Mouse (Mus musculus): ENCODE data around the gene Usf3. TPM values are rescaled to one million over a fixed set of nuclear protein-coding genes. Genes with fewer than 3 reads are reported as not detected.

Gene Usf3
- total RNA-seq, 2 experiments from 2014 or later, result 41.4 to 43.0 TPM

DNA sequence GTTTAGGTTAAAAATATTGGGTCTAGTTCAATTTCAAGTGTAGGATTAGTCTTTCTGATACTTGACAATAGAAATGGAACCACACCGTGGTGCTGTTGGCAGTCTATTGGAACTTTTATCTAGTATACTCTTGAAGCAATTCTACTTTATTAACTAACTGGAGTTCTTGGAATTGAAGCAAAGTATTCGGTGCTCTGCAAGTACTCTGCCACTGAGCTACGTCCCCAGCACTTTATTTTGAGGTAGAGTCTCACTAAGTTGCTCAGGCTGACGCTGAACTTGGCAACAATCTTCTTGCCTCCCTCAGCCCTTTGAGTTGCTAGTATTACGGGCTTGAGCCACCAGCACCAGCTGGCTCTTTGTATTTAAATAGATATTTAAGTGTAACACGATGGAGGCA, 31.6 kb upstream of the Usf3 start:
- DNase-seq (ENCODE audit: low spot score in 2 of 2), result no peak
- peak; percentile 30 for TF ChIP-seq CTCF (conservative IDR thresholded peaks at IDR 0.05)
- Histone ChIP-seq H3K27ac (no peak overlapping the region; the same call in 1 of the 2 replicates), H3K4me3 (peak overlapping the region; percentile 87)

DNA sequence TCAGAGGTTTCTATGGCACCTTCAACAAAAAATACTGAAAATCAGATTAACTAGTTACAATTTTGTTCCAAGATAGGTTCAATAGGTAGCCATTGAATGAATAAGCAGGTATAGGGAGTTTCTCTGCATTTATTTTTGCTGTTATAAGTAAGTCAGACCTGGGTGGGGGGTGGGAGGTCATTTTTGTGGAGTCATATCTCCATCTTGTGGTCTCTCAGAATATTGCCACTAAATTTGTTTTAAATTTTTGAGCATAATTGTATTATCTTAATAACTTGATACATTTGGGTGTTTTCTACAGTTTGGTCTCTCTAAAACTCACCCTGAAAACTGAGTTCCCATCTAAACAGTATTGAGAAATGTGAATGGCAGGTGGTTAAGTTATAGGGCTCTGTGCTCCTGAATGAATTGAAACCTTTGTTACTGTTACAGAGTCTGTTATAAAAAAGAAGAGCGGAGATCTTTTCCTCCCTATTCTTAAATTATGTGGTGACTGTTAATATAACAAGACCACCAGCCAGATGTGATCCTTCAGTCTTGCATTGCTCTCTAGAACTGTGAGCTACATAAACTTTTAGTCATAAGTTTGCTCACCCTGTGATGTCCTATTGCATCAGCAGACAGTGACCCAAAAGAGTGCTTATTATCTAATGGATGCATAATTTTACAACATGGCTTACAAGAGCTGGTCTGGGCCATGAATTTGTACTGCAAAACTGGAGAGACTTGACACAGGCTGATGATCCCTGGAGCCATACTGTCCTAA, 23.9 kb upstream of the Usf3 start:
- Histone ChIP-seq H3K4me3 (no peak overlapping the region), H3K27ac (no peak overlapping the region)
- TF ChIP-seq CTCF (conservative IDR thresholded peaks at IDR 0.05), result peak; percentile 79
- DNase-seq (ENCODE audit: low spot score in 2 of 2), result no peak

DNA sequence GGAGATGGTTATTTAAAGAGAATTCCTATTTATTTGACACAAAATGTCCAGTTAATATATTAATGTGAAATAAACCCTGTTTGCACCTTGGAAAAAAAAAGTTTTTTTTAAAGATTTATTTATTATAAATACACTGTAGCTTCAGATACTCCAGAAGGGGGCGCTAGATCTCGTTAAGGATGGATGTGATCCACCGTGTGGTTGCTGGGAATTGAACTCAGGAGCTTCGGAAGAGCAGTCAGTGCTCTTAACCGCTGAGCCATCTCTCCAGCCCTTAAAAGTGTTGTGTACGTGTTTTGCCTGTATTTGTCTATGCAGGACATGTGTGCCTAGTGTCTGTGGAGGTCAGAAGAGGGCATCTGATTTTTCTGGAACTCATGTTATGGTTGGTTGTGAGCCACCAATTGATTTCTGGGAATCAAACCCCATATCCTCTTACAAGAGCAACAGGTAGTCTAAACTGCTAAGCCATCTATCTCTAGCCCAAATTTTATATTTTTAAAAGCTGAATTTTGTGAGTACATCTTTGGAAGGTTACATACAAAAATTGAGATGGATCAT, 18.5 kb upstream of the Usf3 start:
- Histone ChIP-seq H3K27ac (no peak overlapping the region), H3K4me3 (no peak overlapping the region)
- peak; percentile 54 for TF ChIP-seq CTCF (conservative IDR thresholded peaks at IDR 0.05)
- no peak for DNase-seq (ENCODE audit: low spot score in 2 of 2)

DNA sequence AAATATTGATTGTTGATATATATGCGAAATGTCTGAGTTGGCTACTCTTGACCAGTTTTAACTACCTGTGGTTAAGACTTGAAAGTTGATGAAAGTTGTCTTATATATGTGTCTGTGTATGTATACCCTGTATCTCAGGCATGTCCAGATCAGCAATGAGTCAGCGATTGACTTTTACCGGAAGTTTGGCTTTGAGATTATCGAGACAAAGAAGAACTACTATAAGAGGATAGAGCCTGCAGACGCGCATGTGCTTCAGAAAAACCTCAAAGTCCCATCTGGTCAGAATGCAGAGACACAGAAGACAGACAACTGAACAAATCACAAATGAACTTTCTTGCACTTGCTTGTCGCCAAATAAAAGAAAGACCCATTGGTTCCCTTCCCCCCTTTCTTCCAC, 13.7 kb upstream of the Usf3 start:
- no peak for DNase-seq (ENCODE audit: low spot score in 2 of 2)

DNA sequence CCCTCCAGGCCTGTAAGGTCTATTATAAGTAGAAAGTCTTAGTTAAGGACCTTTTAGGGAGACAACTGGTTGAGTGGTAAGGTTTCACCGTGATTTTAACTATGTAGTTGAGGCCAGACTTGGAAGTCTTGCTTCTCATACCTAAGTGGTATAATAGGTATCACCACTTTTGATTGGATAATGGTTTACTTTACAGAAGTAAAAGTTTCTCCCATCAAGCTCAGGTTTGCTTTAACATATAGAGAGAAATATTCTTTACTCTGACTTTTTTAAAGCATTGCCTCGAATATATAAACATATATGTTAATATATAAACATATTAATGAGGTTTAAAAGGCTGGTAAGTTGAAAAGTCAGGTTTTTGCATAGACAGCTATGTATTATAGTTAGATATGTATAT, 9.2 kb upstream of the Usf3 start:
- no peak for TF ChIP-seq CTCF (conservative IDR thresholded peaks at IDR 0.05)
- no peak overlapping the region for H3K4me3 ChIP-seq
- no peak for DNase-seq (ENCODE audit: low spot score in 2 of 2)
- H3K27ac ChIP-seq, result no peak overlapping the region

More for the DNA sequence above, 13.7 kb upstream of the Usf3 start:
- Histone ChIP-seq H3K27ac (no peak overlapping the region), H3K4me3 (no peak overlapping the region)
- TF ChIP-seq CTCF (conservative IDR thresholded peaks at IDR 0.05), result no peak

DNA sequence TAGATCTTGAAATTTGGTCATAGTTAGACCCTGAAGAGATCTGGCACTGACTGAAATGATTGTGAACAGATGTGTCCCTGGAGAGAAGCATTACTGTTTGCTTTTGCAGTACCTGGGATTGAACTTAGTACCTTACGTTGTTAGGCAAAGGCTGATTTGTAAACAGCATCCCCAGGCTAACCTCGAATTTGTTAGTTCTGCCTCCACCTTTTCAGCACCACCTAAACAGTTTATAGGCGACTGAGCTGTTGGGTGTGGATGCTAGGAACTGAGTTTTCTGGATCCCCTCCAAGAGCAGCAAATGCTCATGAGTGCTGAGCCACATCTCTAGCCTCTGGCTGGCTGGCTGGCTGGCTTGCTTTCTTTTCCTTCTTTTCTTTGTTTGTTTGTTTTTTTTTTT, 7.9 kb upstream of the Usf3 start:
- H3K27ac ChIP-seq, result no peak overlapping the region
- no peak overlapping the region for H3K4me3 ChIP-seq
- TF ChIP-seq CTCF (conservative IDR thresholded peaks at IDR 0.05), result no peak
- DNase-seq (ENCODE audit: low spot score in 2 of 2), result no peak

DNA sequence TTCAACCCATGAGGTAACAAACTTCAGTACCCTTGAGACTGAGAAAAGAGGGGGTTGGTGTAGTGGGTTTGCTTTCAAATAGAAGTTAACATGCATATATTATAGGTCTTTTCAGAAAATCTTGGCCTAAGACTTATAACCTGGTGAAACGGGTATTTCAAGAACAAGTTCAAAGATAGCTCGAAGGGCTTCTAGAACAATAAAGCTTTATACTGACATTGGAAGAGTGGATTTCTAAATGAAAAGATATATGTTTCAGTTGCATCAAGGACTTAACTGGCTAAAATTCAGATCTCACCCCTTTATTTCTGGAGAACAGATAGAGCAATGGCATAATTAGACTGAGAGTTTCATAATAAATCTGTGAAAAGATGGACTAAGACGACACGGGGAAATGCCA, 4.1 kb upstream of the Usf3 start:
- Histone ChIP-seq H3K27ac (no peak overlapping the region), H3K4me3 (no peak overlapping the region)
- no peak for TF ChIP-seq CTCF (conservative IDR thresholded peaks at IDR 0.05)
- no peak for DNase-seq (ENCODE audit: low spot score in 2 of 2)

DNA sequence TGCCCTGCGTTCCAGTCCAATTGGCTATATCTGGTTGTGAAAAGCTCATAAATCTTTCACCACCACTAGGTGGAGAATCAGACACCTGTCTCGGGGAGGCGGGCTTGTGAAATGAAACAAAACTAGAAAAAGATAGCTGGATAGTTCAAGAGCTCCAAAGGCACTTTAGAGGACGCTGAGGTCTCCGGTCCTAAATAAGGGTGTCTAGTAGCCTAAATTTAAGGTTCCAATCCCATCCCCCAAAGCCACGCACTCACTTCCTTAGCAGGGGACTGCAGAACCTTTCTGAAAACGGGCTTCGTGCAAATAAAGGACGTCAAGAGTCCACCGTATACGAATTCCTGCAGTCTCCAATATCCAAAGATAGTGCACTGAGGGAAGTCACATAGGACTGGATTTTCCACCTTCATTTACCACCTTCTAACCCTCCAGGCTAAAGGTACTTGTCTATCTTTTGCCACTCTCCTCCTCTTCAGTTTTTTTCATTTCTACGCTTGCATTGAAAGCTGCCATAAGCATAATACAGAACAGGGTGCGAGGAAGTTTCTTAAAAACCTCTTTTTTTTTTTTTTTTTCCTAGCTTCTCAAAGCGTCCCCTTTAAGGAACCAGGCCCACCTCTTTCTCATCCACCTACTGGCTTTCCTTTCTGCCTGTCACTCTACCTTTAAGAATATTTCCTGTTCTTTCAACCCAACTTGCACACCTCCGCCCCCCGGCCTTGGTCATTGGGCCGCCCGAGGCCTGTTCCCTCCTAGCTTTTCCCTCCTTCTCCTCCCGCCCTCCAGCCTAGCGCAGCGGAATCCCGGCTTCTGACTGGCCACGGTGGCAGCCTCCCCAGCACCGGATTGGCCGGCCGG, 520 bp upstream of the Usf3 start:
- peak overlapping the region; percentile 99 for H3K27ac ChIP-seq
- DNase-seq (ENCODE audit: low spot score in 2 of 2), result peak; percentile 98 to 100
- H3K4me3 ChIP-seq, result peak overlapping the region; percentile 98
- TF ChIP-seq CTCF (conservative IDR thresholded peaks at IDR 0.05), result peak; percentile 82

DNA sequence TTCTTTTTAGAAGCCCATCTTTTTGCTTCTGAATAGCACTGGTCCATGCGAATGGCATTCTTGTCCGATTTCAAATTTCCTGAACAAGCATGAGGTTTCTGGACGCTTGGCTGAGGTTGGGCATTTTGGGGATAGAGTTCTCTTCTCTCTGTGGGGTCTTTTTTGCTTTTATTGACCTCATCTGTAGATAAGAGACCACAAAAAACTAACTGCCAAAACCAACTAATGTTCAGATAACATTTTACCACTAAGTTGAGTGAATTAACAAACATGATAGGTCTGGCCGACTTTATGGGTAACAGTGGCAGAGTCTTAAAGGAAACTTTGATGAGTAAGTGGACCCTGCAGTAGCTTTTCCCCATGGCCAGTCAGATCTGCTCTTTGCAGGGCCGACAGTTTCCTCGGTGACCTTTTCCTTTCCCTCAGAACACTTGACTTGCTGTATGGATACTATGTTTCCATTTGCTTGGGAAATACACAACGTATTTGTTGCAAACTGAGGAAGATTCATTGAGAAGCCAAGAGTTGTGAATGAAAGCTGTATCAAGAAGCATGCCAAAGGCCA, 1.0 kb downstream of the Usf3 start:
- H3K4me3 ChIP-seq, result peak overlapping the region; percentile 98
- no peak for DNase-seq (ENCODE audit: low spot score in 2 of 2)
- H3K27ac ChIP-seq, result peak overlapping the region; percentile 99
- no peak for TF ChIP-seq CTCF (conservative IDR thresholded peaks at IDR 0.05)

DNA sequence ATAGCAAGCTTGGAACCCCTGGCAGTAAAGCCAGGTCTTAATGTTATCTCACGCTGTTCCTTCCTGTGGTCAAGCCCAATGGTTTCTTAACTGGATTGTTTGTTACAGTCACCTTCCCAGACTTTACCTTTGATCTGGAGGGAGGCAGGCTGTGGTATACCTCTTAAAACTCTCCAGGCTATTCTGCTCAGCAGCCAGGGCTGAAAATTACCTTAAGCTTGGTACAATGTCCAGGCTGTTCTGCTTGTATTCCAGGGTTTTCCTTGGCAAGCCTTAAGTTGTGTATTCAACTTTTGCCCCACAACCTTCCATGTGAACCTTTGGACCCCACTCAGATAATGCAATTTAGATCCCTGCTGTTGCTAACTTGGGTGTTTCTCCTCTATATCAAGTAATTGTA, 2.0 kb downstream of the Usf3 start:
- no peak overlapping the region for H3K4me3 ChIP-seq
- TF ChIP-seq CTCF (conservative IDR thresholded peaks at IDR 0.05), result no peak
- H3K27ac ChIP-seq, result no peak overlapping the region
- no peak for DNase-seq (ENCODE audit: low spot score in 2 of 2)

DNA sequence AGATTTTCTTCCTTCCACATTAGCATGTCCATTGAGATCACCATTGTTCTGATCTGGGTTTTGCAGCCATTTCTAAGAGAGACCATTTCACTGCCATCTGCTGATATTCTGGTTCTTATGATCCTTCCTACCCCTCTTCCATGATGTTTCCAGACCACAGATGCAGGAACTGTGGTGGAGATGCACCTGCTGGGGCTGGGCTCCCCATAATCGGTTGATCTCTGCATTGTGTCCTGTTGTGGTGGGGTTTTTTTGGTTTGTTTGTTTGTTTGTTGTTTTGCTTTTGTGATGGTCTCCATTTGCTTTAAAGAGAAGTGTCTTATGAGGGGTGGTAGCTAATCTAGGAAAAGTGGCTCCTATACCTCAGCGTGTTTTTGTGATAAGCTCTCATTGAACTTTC, 3.5 kb downstream of the Usf3 start:
- Histone ChIP-seq H3K4me3 (no peak overlapping the region), H3K27ac (no peak overlapping the region)
- TF ChIP-seq CTCF (conservative IDR thresholded peaks at IDR 0.05), result no peak
- no peak for DNase-seq (ENCODE audit: low spot score in 2 of 2)

DNA sequence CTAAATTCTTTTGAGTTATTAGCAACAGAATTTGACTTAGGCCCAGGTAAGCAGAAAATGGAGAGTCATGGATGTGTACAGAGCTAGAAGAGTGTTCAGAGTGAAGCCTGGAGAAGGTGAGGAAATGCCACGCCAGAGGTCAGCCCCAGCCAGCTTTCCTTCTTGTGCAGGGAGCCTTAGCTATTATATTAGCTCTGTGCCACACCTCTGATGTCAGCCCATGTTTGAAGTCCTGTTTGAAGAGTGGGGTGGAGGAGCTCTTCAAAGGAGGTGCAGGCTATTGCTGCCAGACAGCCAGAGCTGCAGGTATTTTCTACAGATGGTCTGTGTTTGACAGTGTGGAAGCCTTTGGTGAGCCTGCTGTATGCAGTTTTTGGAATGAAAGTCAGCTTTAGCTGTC, 5.5 kb downstream of the Usf3 start:
- Histone ChIP-seq H3K27ac (no peak overlapping the region), H3K4me3 (no peak overlapping the region)
- no peak for DNase-seq (ENCODE audit: low spot score in 2 of 2)
- no peak for TF ChIP-seq CTCF (conservative IDR thresholded peaks at IDR 0.05)

DNA sequence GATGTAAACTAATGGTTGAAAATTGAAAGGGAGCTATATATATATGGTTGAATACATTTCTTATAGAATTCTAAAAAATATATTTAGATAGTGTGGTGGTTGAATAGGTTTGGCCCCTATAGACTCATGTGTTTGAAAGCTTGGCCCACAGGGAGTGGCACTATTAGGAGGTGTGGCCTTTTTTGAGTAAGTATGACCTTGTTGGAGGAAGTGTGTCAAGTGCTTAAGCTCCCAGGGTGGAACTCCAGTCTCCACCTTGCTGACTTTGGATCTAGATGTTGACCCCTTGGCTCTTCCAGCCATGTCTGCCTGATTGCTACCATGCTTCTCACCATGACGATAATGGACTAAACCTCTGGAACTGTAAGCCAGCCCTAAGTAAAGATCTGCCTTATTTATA, 9.6 kb downstream of the Usf3 start:
- DNase-seq (ENCODE audit: low spot score in 2 of 2), result no peak
- no peak overlapping the region for H3K27ac ChIP-seq
- no peak for TF ChIP-seq CTCF (conservative IDR thresholded peaks at IDR 0.05)

More for the DNA sequence above, 9.6 kb downstream of the Usf3 start:
- H3K4me3 ChIP-seq, result no peak overlapping the region
